Mouse (Mus musculus): ENCODE measurements around the gene 1700123K08Rik.
"Not testable (repeated sequence)": the region's sequence is repeated elsewhere in the genome, so short reads cannot be mapped to it uniquely, and the experiment has no call there.

DNA sequence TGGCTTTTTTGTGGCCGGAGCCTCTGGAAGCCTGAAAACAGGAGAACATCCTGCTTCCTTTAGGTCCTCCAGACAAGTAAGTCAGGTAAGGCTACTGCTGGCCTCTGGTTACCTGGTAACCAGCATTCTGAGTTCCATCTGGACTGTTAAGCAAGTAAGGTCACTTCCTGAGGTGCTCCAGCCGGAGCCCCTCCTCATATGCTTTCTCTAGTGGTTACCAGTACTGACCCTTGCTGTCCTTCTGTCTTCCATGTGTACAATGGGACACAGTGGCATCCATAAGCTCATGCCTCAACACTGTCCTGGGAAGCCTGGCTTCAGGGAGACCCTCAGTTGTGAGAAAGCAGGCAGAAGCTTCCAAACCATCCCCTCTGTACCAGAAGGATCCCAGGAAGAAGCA, at the start of gene 1700123K08Rik:
- TF ChIP-seq CTCF (IDR thresholded peaks at IDR 0.05; ENCODE audit: low read depth, low read length); POLR2A (IDR thresholded peaks at IDR 0.05; ENCODE audit: insufficient read depth, low read length): not testable (repeated sequence)
